Mouse (Mus musculus) CH12.LX (cell line): ENCODE results near the gene Stat5b. TPM values are rescaled to one million over a fixed set of nuclear protein-coding genes. Genes with fewer than 3 reads are reported as not detected.

Experiments
- DNase-seq: peaks from one replicate; pipeline ENCODE4 v3.0.0-alpha.2; 2013; ENCODE audit errors: extremely low read depth
- H3K27ac ChIP-seq: 2 replicates; pipeline ENCODE4 v1.5.1; 2012; ENCODE audit warnings: low read depth, mild to moderate bottlenecking, control low read depth, moderate library complexity; ENCODE audit not compliant: insufficient read depth
- H3K27me3 ChIP-seq: replicated peaks from 2 replicates; pipeline ENCODE3; 2012; ENCODE audit warnings: inconsistent platforms
- H3K36me3 ChIP-seq, 2 experiments: replicated peaks in 1 of 2; 2 replicates each; pipeline versions ENCODE3 to v1.6.1; 2012; ENCODE audit warnings: inconsistent platforms in 1 of 2, low read length in 1 of 2, mild to moderate bottlenecking in 1 of 2, mixed read lengths in 1 of 2, moderate library complexity in 1 of 2; ENCODE audit not compliant: control insufficient read depth in 1 of 2, insufficient read depth in 1 of 2
- H3K4me1 ChIP-seq, 2 experiments: 2 replicates each; pipeline ENCODE4 v1.6.1; 2012; ENCODE audit warnings: inconsistent platforms in 1 of 2, moderate library complexity in 1 of 2; ENCODE audit not compliant: insufficient read depth in 2 of 2, control insufficient read depth in 1 of 2
- H3K4me2 ChIP-seq: 2 replicates; pipeline ENCODE4 v1.6.1; 2012; ENCODE audit warnings: low read depth, mild to moderate bottlenecking, control low read depth; ENCODE audit not compliant: poor library complexity, insufficient read depth, severe bottlenecking
- H3K4me3 ChIP-seq, 3 experiments: fragments of 150-350 bp in 1 of 3; sonication (generic) in 1 of 3; replicated peaks in 1 of 3; 2 replicates each; pipeline versions ENCODE3 to v1.5.1; 2011 to 2012; ENCODE audit warnings: low read depth in 2 of 3, low read length in 2 of 3, mild to moderate bottlenecking in 2 of 3, moderate library complexity in 2 of 3, control low read depth in 1 of 3, improper control_type of control experiment in 1 of 3, inconsistent platforms in 1 of 3, mixed read lengths in 1 of 3; ENCODE audit not compliant: poor library complexity in 1 of 3
- H3K79me2 ChIP-seq: replicated peaks from 2 replicates; pipeline ENCODE4 v1.6.1; 2012; ENCODE audit warnings: mild to moderate bottlenecking, moderate library complexity; ENCODE audit not compliant: control insufficient read depth, poor library complexity, insufficient read depth, severe bottlenecking; ENCODE audit errors: extremely low read depth
- H3K9ac ChIP-seq: 2 replicates; pipeline ENCODE4 v1.6.1; 2012; ENCODE audit warnings: low read depth, mild to moderate bottlenecking, control low read depth, moderate library complexity; ENCODE audit not compliant: insufficient read depth
- H3K9me3 ChIP-seq: replicated peaks from 2 replicates; pipeline ENCODE3; 2012; ENCODE audit warnings: low read length, inconsistent platforms, mixed read lengths
- CHD1 ChIP-seq: IDR thresholded peaks from 2 replicates; pipeline ENCODE4 v1.6.1; 2012; ENCODE audit warnings: low read depth, low read length, improper control_type of control experiment, inconsistent platforms
- CTCF ChIP-seq, 2 experiments: IDR thresholded peaks in 1 of 2; conservative IDR thresholded peaks in 1 of 2; 2 replicates each; pipeline ENCODE4 v1.5.1; 2011 to 2012; ENCODE audit warnings: low read depth in 2 of 2, low read length in 2 of 2, improper control_type of control experiment in 1 of 2, inconsistent platforms in 1 of 2, mild to moderate bottlenecking in 1 of 2, moderate library complexity in 1 of 2
- GABPA ChIP-seq: IDR thresholded peaks from 2 replicates; pipeline ENCODE4 v1.6.1; 2012; ENCODE audit warnings: low read depth, low read length, improper control_type of control experiment, inconsistent platforms; ENCODE audit not compliant: insufficient replicate concordance
- HCFC1 ChIP-seq: IDR thresholded peaks from 2 replicates; pipeline ENCODE4 v1.6.1; 2012; ENCODE audit warnings: low read depth, mild to moderate bottlenecking, inconsistent platforms, low read length, improper control_type of control experiment
- IRF4 ChIP-seq: IDR thresholded peaks from 2 replicates; pipeline ENCODE4 v1.6.1; 2014; ENCODE audit warnings: low read depth, mild to moderate bottlenecking, inconsistent platforms, low read length, improper control_type of control experiment
- MAFK ChIP-seq: IDR thresholded peaks from 2 replicates; pipeline ENCODE4 v1.6.1; 2011; ENCODE audit warnings: low read length, improper control_type of control experiment; ENCODE audit not compliant: insufficient replicate concordance
- MAX ChIP-seq: IDR thresholded peaks from 2 replicates; pipeline ENCODE4 v1.6.1; 2011; ENCODE audit warnings: low read length, improper control_type of control experiment
- MAZ ChIP-seq: IDR thresholded peaks from 2 replicates; pipeline ENCODE4 v1.6.1; 2012; ENCODE audit warnings: low read depth, mild to moderate bottlenecking, inconsistent platforms, low read length, improper control_type of control experiment, moderate library complexity
- MYC ChIP-seq: IDR thresholded peaks from 2 replicates; pipeline ENCODE4 v1.6.1; 2011; ENCODE audit warnings: low read depth, mild to moderate bottlenecking, improper control_type of control experiment, low read length
- POLR2A ChIP-seq: IDR thresholded peaks from 2 replicates; pipeline ENCODE4 v1.6.1; 2011; ENCODE audit warnings: low read depth, mild to moderate bottlenecking, improper control_type of control experiment, low read length
- SMC3 ChIP-seq: IDR thresholded peaks from 2 replicates; pipeline ENCODE4 v1.6.1; 2011; ENCODE audit warnings: low read depth, low read length, improper control_type of control experiment
- TBP ChIP-seq: conservative IDR thresholded peaks from 2 replicates; pipeline ENCODE4 v1.6.1; 2011; ENCODE audit warnings: low read depth, low read length, improper control_type of control experiment
- UBTF ChIP-seq: IDR thresholded peaks from 2 replicates; pipeline ENCODE4 v1.6.1; 2012; ENCODE audit warnings: low read depth, mild to moderate bottlenecking, inconsistent platforms, low read length, improper control_type of control experiment, moderate library complexity
- ZC3H11A ChIP-seq: IDR thresholded peaks from 2 replicates; pipeline ENCODE4 v1.6.1; 2012; ENCODE audit warnings: low read depth, mild to moderate bottlenecking, inconsistent platforms, low read length, improper control_type of control experiment
- ZMIZ1 ChIP-seq: IDR thresholded peaks from 2 replicates; pipeline ENCODE4 v1.6.1; 2012; ENCODE audit warnings: low read depth, mild to moderate bottlenecking, inconsistent platforms, low read length, improper control_type of control experiment
- ZNF384 ChIP-seq: IDR thresholded peaks from 2 replicates; pipeline ENCODE4 v1.6.1; 2012; ENCODE audit warnings: low read depth, low read length, improper control_type of control experiment, inconsistent platforms
- dilution Hi-C: fragments of 300-500 bp; cut with MboI; formaldehyde crosslinking; loops from 2 replicates; pipeline ENCODE4 v1.14.3; 2020; ENCODE audit warnings: low sequenced_read_pairs; ENCODE audit not compliant: extremely low pct_unique_long_range_greater_than_20kb, extremely low pct_ligation_motif_present
- in situ Hi-C: fragments of 300-500 bp; cut with MboI; formaldehyde crosslinking; loops from 3 replicates; pipeline ENCODE4 v1.14.3; 2019; ENCODE audit warnings: low sequenced_read_pairs, low pct_ligation_motif_present, low pct_unique_long_range_greater_than_20kb, mixed read lengths
- polyA plus RNA-seq: library from polyadenylated mRNA; unstranded; fragments of >175 nt; gene quantifications from 2 replicates; pipeline ENCODE4 v1.2.1, GENCODE M21; 2012; ENCODE audit warnings: low read depth; ENCODE audit not compliant: insufficient read length
- total RNA-seq, 2 experiments: library from RNA; depleted of rRNA; stranded (reverse); fragments of 300-350 nt in 1 of 2; fragments of >200 nt in 1 of 2; gene quantifications; 2 replicates each; pipeline ENCODE4 v1.2.3; 2012 to 2014

Gene Stat5b
- total and polyA plus RNA-seq, 3 experiments = 11.4 to 24.4 (median 14.0) TPM

GRCm38 (mm10) chr11:100804409-100804808 is 46.1 kb downstream of the Stat5b start:
- Histone ChIP-seq H3K4me3 (no peak overlapping the region), H3K27me3 (no peaks in the 10 kb centered on the region), H3K4me2 (no peak overlapping the region), H3K9ac (no peak overlapping the region), H3K9me3 (peaks cover 6% of the 10 kb centered on the region), H3K27ac (no peak overlapping the region), H3K4me1 (peaks cover 0 to 6% of the 10 kb centered on the region in 2 experiments; a peak in 1 of 4 replicates), H3K79me2 (no peaks in the 10 kb centered on the region), H3K36me3 (peaks cover 39 to 65% of the 10 kb centered on the region in 2 experiments)
- DNase-seq = no peak
- dilution Hi-C loops (no loop called here), in situ Hi-C loops (no loop called here)
- no peak for TF ChIP-seq ZNF384
- no peak for TF ChIP-seq MAFK
- TF ChIP-seq UBTF = no peak
- TF ChIP-seq HCFC1 = no peak
- no peak for TF ChIP-seq POLR2A
- TF ChIP-seq IRF4 = no peak
- no peak for TF ChIP-seq ZMIZ1
- TF ChIP-seq MYC = no peak

- H3K79me2 ChIP-seq = no peaks in the 10 kb centered on the region
- no peak overlapping the region for H3K4me3 ChIP-seq
- H3K4me2 ChIP-seq = no peak overlapping the region
- H3K27ac ChIP-seq = no peak overlapping the region
- dilution Hi-C loops = no loop called here
- no peaks in the 10 kb centered on the region for H3K27me3 ChIP-seq
- peaks cover 6% of the 10 kb centered on the region for H3K9me3 ChIP-seq
- in situ Hi-C loops = no loop called here
- TF ChIP-seq CHD1 (no peak), MAZ (no peak), GABPA (no peak), POLR2A (no peak), SMC3 (no peak), MAX (no peak), MYC (no peak), CTCF (conservative IDR thresholded peaks at IDR 0.05 in 1 of 2, IDR thresholded peaks at IDR 0.05 in 1 of 2; ENCODE audit: low read depth in 2 of 2, low read length in 2 of 2) (no peak)
- H3K36me3 ChIP-seq = peaks cover 48 to 74% of the 10 kb centered on the region in 2 experiments
- H3K4me1 ChIP-seq = no peaks in the 10 kb centered on the region
- H3K9ac ChIP-seq = no peak overlapping the region
- DNase-seq = no peak
Observed at GRCm38 (mm10) chr11:100799426-100799825, 51.1 kb downstream of the Stat5b start.

DNA sequence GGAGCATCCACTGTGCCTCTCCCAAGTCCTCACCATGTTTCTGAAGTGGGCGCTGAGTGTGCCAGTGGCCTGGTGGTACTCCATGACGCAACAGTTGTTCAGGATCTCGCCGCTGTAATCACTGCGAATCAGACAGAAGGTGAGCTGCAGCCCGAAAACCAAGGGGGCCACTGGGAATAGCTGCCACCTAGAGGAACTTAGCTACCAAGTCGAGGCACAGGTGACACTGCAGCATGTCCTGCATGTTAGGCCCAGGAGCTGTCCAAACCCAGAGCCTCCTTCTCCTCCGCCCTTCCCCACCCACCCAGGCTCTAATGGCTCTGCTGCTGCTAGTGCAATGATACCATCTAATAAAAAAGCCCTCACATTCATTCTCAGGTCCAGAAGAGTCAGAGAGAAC is 53.9 kb downstream of the Stat5b start:
- Histone ChIP-seq H3K27me3 (no peaks in the 10 kb centered on the region), H3K79me2 (no peaks in the 10 kb centered on the region), H3K4me1 (no peaks in the 10 kb centered on the region), H3K36me3 (peaks cover 26 to 66% of the 10 kb centered on the region in 2 experiments), H3K4me2 (no peak overlapping the region), H3K4me3 (no peak overlapping the region), H3K9ac (no peak overlapping the region), H3K9me3 (no peaks in the 10 kb centered on the region)
- no peak for DNase-seq
- in situ Hi-C loops (no loop called here), dilution Hi-C loops (no loop called here)
- peak in 1 of 2 experiments; percentile 10; a peak in 1 of 4 replicates for TF ChIP-seq CTCF (conservative IDR thresholded peaks at IDR 0.05 in 1 of 2, IDR thresholded peaks at IDR 0.05 in 1 of 2; ENCODE audit: low read depth in 2 of 2, low read length in 2 of 2)
- TF ChIP-seq ZC3H11A = no peak
- TF ChIP-seq TBP = no peak
- TF ChIP-seq, all 38 proteins: peak for 1
- no peak overlapping the region for H3K27ac ChIP-seq
